Mouse (Mus musculus): Measurements from ENCODE around the gene Lypd5. TPM values are rescaled to one million over a fixed set of nuclear protein-coding genes. Genes with fewer than 3 reads are reported as not detected.

The Lypd5 gene
- total RNA-seq, 2 experiments from 2014 or later, result not detected

DNA sequence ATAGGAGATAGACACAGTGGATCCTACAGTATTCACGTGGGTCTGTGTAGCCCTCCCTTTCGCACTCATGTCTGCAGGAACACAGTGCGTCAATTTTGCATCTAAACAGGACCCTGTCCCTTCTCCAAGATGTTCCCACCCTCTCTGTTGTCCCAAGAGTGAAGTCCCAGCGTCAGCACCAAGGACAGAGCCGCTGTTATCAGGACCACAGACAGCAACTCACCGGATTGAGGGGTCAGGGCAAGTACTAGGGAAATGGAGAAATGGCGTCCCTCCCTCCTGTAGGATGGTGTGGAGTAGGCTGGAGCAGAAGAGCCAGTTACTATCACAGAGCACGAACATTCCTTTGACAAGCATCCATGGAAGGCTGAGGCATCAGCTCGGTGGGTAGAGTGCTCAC is 10.3 kb downstream of the Lypd5 start:
- DNase-seq, result peak; percentile 55 to 59

DNA sequence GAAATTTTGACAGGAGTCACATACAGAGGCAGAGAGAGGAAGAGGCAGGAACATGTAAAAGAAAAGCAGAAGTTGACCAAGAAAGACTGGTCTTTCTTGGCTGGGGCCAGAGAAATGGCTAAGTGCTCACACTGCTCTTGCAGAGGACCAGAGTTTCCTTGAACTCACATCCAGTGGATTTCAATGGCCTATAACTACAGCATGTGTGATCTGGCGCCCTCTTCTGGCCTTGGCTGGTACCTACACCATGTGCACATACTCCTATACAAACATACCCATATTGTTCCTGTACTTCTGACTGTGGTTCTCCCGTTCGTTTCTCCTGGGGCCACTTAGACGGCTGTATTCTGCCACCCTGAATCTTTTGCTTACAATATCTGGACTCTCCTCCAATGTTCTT is 12.0 kb downstream of the Lypd5 start:
- DNase-seq, result no peak

DNA sequence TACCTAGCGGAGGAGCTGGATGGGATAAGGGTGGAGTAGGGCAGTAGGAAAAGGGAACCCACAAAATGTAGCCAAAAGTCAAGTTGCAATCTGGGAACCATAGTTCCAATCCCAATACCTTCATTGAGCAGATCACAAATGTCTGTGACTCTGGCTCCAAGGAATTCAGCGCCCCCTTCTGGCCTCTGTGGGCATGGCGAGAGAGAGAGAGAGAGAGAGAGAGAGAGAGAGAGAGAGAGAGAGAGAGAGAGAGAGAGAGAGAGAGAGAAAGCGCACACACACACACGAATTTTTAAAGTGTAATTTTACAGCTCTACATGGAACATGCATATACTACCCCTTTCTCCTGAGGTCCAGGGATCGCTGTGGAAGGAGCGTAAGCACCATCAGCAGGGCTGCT is 14.2 kb downstream of the Lypd5 start:
- DNase-seq, result peak; percentile 51 to 64

DNA sequence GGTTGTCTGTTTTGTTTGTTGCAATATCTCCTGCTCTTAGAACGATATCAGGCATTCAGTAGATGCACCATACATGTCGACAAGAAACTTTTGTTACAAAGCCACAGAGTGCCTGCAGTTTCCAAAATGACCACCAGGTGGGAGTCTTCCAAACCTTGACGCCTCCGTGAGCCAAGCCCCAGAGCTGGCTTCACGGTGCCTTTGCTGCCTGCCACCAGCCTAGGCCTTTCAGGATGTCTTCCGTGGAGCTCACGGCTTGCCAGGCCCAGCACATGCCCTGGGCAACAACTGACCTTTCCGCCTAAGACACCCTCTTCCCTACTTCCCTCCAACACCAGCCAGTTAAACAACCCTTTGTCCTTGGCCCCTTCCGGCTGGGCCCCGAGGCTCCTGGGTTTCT is 15.8 kb downstream of the Lypd5 start:
- DNase-seq, result peak; percentile 83 to 86

DNA sequence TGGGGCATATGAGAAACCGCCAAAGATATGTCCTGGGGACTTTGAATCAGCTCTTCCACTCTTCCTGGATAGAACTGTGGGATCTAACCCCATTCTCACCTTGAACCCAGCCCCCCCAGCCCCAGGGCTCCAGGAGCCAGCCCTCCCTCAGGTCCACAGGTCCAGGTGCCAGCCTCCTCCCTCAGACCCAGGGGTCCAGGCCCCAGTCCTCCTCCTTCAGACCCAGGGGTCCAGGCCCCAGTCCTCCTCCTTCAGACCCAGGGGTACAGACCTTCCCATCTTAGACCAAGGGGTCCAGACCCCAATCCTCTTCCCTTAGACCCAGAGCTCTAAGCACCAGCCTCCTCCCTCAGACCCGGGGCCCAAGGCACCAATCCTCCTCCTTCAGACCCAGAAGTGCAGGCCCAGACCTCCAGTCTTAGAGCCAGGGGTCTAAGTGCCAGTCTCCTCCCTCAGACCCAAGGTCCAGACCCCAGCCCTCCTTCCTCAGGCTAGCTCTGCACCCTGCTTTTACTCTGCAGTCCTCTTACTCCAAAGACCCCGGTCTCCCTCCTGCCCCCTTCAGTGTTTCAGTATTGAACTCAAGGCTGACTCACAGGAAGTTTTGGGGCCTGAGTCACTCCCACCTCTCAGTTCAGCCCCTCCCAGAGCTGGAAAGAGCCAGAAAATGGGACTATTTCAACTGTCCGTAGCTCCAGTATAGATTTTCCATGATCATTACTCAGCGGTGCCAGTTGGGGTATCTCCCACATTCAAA is 16.4 kb downstream of the Lypd5 start:
- DNase-seq, result peak; percentile 27 to 52

DNA sequence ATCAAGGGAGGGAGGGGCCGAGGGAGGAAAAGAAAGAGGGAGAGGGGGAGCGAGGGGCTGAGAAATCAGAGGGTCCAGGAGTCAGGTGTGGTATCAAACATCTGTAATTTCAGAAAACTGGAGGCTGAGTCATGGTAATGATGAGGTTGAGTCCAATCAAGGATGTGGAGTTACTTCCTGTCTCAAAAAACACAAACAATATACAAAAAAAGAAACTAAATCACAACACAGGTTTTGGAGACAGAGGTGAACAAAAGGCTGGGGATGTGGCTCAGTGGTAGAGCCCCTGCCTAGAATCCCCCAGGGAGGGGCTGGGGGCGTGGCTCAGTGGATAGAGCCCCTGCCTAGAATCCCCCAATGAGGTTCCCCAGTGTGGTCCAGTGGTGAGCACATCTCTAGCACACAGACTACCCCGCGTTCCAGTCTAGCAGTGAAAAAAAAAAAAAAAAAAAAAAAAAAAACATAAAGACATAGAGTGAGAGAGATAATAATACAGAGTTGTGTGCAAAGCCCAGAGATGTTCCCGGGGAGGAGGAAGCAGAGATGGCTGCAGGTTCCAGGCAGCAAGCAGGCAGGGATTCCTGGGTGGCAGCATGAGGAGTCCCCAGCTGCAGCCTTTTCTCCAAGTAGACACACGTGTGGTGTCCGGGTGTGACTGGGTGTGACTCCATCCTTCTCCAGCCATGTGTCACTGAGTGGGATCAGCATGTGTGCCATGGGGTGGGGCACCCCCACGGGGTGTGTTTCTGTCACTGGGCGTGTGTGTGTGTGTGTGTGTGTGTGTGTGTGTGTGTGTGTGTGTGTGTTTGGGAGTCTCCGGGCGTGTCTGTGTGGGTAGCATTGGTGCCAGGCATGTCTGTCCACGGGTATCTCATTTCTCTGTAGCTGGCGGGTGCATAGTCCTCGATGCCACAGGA is 18.0 kb downstream of the Lypd5 start:
- no peak for DNase-seq

DNA sequence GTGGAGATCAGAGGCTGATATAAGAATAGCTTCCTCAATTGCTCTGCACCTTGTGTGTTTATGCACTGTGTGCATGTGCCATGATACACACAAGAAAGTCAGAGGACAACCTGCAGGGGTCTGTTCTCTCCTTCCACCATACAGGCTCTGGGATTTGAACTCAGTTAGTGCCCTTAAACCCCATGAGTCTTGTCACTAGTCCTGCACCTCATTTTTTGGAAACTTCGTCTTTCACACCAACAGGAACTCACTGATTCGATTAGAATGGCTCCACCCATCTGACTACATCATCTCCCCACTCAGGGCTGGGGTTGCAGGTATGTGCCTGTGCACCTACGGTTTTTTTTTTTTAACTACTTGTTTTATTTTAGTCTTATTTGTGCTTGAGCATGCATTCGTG is 19.2 kb downstream of the Lypd5 start:
- DNase-seq, result no peak

DNA sequence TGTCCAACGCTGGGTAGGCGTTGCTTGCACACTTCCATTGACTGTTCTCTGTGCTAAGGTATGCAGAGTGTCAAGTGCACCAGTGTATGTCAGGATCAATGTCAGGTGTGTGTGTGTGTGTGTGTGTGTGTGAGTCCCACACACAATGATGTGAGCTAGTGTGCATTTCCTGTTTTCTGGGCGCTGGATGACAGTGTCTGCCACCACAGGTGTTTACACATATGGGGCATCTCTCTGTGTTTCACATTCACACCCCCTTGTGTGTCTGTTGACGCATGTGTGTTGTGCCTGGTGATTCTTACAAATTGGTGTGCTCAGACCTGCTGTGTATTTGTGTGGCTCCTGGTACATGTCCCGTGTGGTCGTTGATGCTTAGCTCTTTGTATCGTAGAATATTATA is 19.9 kb downstream of the Lypd5 start:
- no peak for DNase-seq

DNA sequence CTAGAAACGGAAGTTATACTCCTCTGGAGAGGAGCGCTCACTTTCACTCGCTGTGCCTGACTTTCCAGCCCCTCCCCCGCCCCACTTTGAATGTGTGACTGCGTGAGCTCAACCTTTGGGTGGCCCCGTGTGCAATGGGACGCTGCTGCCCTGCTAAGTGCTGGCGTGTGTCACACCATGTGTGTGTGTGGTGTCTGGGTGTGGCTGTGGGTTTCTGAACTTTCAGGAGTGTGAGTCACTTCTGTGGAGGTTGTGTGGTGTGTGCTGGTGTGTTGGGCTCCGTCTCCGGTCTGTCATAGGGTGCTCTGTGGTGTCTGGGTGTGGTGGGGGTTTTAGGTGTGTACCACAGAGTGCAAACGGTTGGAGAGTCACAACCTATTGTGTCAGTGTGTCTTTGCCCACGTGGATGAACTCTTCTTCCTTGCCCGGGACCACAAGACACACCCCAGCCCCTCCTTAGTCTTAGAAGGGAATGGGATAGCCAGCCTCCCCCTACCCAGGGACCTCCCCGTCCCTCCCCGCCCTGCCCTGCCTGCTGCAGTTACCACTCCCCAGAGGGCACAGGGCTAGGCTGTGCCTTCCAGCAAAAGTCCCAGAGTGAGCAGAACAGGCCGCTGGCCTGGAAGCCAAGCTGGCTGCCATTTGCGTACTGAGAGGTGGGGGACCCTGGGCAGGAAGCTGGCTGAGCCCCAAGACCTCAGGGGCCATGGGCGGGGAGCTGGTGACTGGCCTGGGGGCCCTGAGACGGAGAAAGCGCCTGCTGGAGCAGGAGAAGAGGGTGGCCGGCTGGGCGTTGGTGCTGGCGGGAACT is 20.9 kb downstream of the Lypd5 start, which contains the start of gene Kcnn4:
Gene Kcnn4 (plus strand): TSS at position 533 of the 811 bp plus-strand sequence.
- DNase-seq, result no peak

DNA sequence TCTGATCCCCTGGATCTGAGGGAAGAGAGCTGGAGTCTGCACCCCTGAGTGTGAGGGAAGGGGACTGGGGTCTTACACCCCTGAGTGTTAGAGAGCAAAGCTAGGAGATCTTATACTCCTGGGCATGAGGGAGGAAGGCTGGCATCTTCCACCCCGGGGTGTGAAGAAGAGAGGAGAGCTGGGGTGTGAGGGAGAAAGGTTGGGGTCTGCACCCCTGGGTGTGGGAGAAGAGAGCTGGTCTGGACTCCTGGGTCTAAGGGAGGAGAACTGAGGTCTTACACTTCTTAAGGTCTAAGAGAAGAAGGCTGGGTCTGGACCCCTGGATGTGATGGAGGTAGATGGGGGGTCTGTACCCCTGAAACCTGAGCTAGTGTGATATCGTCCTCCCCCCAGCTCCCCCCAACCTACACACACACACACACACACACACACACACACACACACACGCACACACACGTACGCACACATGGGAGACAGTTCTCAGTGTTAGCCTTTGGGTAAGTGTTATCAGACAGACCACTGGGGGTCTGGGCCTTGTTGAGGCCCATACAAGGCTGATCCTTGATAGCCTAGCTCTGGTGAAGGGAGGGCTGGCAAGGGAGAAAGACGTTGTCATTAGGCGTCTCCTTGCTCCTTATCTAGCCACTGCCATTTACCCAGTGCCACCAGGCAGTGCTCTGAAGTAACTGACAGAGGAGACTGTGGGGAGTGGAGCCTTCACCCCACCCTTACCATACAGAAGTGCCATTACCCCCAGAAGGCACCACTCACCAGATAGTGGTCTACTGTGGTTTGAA is 22.2 kb downstream of the Lypd5 start:
- DNase-seq, result no peak

DNA sequence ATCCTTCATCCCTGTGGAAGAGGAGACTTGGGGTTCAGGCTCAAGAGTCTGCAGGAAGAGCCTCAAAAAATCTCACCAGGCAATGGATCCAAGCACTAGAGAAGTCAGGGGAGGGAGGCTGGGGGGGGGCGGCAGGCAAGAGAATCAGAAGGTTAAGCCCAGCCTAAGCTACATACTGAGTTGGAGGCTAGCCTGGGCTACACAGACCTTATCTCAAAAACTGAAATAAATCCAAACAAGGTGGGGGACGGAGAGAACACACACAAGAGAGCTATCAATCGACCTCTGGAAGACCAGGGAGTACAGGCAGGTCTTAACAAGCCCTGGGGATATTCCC is 22.8 kb downstream of the Lypd5 start:
- no peak for DNase-seq

DNA sequence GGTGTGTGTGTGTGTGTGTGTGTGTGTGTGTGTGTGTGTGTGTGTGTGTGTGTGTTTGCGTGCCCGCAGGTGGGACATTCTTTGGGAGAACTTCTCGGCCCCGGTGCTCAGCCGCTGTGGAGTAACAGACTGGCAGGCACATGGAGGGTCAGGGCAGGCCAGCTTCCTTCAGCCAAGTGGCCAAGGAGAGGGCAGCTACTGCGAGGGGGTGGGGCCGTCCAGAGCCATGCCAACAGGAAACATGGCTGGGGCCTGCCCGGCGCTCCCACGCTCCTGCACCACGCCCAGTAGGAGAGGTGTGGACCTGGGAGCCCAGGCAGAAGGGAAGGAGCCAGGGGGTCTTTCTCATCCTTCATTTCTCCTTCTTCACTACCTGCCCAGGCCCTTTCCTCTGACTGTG is 23.3 kb downstream of the Lypd5 start:
- no peak for DNase-seq

DNA sequence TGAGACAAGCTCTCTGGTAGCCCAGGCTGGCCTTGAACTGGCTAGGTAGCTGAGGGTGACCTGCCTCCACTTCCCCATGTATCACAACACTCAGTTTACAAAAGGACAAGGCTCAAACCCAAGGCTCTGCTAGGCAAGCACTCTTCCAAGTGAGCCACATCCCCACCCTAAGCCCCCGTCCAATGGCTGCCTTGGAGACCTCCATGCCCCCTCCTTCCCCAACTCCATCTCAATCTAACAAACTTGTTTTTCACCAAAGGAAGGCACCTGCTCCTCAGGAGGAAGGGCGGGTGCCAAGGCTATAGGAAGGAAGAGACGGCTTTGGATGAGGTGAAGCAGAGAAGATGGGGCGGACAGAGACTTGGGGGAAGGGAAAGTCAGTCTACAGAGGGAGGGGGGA is 23.8 kb downstream of the Lypd5 start:
- no peak for DNase-seq

DNA sequence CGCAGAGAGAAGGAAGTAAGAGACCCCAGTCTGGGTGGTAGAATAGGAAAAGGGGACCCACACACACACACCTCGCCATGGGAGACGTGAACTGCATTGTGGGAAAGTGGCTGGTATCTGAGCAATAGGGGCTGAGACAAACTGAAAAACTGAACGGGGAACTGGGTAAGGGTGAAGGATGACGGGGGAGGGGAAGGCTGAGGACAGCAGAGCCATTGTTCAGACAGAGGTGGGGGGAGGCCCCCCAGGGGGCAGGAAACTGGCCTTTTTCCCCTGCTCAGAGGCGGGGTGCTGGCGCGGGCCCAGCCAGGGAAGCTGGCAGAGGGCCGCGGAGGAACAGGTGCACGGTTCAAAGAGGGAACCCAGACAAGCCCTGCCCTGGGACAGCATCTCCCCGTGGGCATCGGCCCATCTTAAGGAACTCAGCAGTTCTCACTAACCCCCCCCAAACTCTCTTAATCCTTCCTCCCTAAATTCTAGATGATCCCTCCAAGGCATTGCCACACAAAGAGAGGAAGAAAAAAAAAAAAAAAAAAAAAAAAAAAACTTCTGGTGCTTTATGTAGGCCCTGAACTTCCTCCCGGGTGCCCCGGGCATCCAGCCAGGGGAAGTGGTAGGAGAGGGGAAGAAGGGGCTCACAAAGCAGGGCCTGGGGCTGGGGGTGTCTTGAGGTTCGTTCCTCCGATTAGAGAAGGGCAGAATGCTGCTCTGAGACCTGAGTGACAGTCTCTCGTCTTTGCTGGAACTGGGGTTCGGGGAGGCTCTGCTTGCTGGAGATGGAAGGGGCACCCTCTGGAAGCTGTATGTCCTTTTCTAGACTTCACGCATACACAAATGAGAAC is 24.8 kb downstream of the Lypd5 start:
- DNase-seq, result peak in 1 of 2 experiments; percentile 43

DNA sequence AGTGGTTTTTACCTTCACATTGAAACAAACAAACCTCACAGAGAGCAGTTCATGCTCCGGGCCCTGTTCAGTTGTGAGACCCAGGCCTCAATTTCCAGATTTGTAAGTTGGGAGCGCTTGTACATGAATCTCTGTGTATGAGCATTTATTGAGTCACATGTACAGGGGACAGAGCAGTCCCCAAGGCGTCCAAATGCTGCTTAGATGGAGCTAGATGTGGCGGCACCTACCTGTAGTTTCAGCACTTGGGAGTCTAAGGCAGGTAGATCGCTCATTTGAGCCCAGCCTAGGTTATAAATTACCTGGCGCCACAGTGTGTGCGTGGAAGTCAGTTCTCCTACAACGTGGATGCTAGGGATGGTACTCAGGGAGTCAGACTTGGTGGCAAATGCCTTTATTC is 27.5 kb downstream of the Lypd5 start:
- no peak for DNase-seq

DNA sequence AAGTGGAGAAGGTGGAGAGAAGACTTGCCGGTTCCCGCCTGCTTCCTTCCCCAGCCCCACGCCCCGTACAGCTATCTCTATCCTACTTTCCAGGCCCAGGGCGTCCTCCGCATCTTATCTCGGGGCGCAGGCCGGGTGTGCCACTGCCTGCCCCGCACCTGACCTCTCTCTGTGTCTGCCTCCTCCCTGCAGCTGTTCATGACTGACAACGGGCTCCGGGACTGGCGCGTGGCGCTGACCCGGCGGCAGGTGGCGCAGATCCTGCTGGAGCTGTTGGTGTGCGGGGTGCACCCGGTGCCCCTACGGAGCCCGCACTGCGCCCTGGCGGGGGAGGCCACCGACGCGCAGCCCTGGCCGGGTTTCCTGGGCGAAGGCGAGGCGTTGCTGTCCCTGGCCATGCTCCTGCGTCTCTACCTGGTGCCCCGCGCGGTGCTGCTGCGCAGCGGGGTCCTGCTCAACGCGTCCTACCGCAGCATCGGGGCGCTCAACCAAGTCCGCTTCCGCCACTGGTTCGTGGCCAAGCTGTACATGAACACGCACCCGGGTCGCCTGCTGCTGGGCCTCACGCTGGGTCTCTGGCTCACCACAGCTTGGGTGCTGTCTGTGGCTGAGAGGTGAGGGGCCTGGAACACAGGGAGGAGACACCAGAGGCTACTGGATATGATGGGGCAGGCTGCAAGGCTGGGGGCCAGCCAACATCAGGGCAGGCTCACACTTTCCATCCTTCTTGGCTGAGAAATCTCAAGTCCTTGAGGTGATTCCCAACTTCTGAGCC is 28.3 kb downstream of the Lypd5 start:
- peak; percentile 64 to 75 for DNase-seq

DNA sequence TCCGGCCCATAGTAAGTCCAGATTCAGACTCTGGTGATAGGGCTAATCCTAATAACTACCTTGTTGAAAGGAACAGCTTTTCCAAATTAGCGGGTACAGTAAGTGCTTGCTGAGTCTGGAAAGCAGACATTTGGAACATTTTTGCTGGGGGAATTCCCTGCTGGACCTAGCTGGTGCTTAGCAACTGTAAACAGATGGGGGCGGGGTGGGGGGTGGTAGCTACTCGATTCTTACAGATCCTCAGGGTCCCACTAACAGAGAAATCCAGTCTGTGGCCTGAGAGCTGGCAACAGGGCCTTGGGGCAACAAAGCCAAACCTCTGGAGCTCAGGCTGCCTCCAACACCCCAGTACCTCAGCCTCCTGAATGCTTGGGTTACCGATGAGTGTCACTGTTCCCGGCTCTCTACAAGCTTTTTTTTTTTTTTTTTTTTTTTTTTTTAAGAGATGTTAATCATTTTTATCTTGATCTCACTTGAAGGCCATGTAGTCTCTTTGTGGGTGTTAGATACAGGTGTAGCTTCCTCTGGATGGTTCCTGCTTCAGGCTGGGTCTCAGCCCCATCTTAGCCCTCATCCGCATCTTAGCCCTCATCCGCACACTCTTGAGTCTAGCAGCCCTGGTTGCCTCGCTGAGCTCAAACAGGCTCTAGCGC is 29.2 kb downstream of the Lypd5 start:
- no peak for DNase-seq

DNA sequence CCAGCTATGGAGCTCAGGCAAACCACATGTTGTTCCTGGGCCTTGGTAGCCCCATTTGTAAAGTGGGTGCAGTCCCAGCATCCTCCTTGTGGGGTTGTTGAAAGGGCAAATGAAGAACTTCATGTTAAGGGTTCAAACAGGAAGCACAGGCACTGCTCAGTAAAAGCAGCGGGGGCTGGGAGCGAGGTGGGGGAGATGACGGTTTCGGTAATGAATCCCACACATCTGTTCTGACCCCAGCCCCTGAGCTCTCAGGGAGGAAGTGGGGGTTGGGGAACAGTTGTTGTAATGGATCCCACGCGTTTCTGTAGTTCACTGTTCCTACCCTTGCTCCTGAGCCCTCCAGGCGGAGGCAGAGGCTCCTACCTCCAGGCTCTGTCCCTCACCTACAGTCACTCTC is 30.9 kb downstream of the Lypd5 start:
- no peak for DNase-seq

DNA sequence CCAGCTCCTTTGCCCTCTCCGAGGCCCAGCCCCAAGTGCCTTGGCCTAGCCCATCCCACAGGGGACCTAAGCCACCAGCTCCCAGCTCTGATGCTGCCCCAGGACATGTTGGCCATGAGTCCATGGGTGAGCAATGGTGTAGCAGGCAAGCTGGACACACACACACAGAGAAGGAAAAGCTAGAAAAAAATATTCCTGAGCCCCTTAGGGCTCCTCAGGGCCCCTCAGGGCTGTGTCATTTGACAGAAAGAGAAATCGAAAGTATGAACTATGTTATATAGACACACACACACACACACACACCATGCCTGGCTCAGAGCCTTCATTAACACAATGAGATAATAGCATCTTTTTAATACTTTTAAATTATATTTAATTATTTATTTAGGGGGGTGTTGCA is 31.4 kb downstream of the Lypd5 start:
- DNase-seq, result no peak
